Mouse (Mus musculus): ENCODE data around the gene Hes5. TPM values are rescaled to one million over a fixed set of nuclear protein-coding genes. Genes with fewer than 3 reads are reported as not detected.

Hes5 gene
- polyA plus RNA-seq, 1 experiment from 2014 or later = 5.8 TPM

GRCm38 (mm10) chr4:154948066-154948939, 12.4 kb upstream of the Hes5 start:
- Histone ChIP-seq H3K4me3 (replicated peaks; ENCODE audit: low read depth, low read length) (no peak overlapping the region), H3K4me2 (ENCODE audit: low read length) (no peak overlapping the region), H3K36me3 (ENCODE audit: insufficient read depth, low read length) (no peaks in the 10 kb centered on the region), H3K4me1 (replicated peaks; ENCODE audit: insufficient read depth, low read length) (peaks cover 3% of the 10 kb centered on the region; the same call in 1 of the 2 replicates), H3K27me3 (ENCODE audit: insufficient read depth, low read length) (peaks cover 18% of the 10 kb centered on the region), H3K9ac (ENCODE audit: low read depth, low read length) (no peak overlapping the region), H3K9me3 (replicated peaks; ENCODE audit: low read length) (no peaks in the 10 kb centered on the region), H3K27ac (no peak overlapping the region)
- TF ChIP-seq CTCF (IDR thresholded peaks at IDR 0.05; ENCODE audit: low read depth) = no peak
- DNase-seq (ENCODE audit: low spot score) (no peak), ATAC-seq (replicated peaks; ENCODE audit: low FRiP score, low read depth) (no peak)
- WGBS = 49% methylated on average over 14 of the region's 14 CpGs

- Histone ChIP-seq H3K36me3 (ENCODE audit: insufficient read depth, low read length) (no peaks in the 10 kb centered on the region), H3K9ac (ENCODE audit: low read depth, low read length) (no peak overlapping the region), H3K27me3 (ENCODE audit: insufficient read depth, low read length) (peaks cover 18% of the 10 kb centered on the region), H3K9me3 (replicated peaks; ENCODE audit: low read length) (no peaks in the 10 kb centered on the region), H3K4me1 (replicated peaks; ENCODE audit: insufficient read depth, low read length) (peaks cover 3% of the 10 kb centered on the region; the same call in 1 of the 2 replicates), H3K4me2 (ENCODE audit: low read length) (no peak overlapping the region), H3K4me3 (replicated peaks; ENCODE audit: low read depth, low read length) (no peak overlapping the region), H3K27ac (no peak overlapping the region)
- TF ChIP-seq CTCF (IDR thresholded peaks at IDR 0.05; ENCODE audit: low read depth) = no peak
- WGBS = 69% methylated on average over 6 of the region's 6 CpGs
- ATAC-seq (replicated peaks; ENCODE audit: low FRiP score, low read depth) (no peak), DNase-seq (ENCODE audit: low spot score) (no peak)
Measured at GRCm38 (mm10) chr4:154948940-154949588, 11.7 kb upstream of the Hes5 start.

GRCm38 (mm10) chr4:154949589-154949982, 11.1 kb upstream of the Hes5 start:
- no peak overlapping the region for H3K4me3 ChIP-seq (replicated peaks; ENCODE audit: low read depth, low read length)
- DNase-seq (ENCODE audit: low spot score) = no peak
- 9% methylated on average over 14 of the region's 16 CpGs for WGBS
- H3K27ac ChIP-seq = no peak overlapping the region
- no peak overlapping the region for H3K9ac ChIP-seq (ENCODE audit: low read depth, low read length)
- H3K4me2 ChIP-seq (ENCODE audit: low read length) = no peak overlapping the region
- no peak for ATAC-seq (replicated peaks; ENCODE audit: low FRiP score, low read depth)
- no peak for TF ChIP-seq CTCF (IDR thresholded peaks at IDR 0.05; ENCODE audit: low read depth)
- no peaks in the 10 kb centered on the region for H3K9me3 ChIP-seq (replicated peaks; ENCODE audit: low read length)
- H3K4me1 ChIP-seq (replicated peaks; ENCODE audit: insufficient read depth, low read length) = peaks cover 3% of the 10 kb centered on the region; the same call in 1 of the 2 replicates
- no peaks in the 10 kb centered on the region for H3K36me3 ChIP-seq (ENCODE audit: insufficient read depth, low read length)
- peaks cover 18% of the 10 kb centered on the region for H3K27me3 ChIP-seq (ENCODE audit: insufficient read depth, low read length)

GRCm38 (mm10) chr4:154952461-154953241, 8.1 kb upstream of the Hes5 start:
- H3K27me3 ChIP-seq (ENCODE audit: insufficient read depth, low read length) = peaks cover 21% of the 10 kb centered on the region
- DNase-seq (ENCODE audit: low spot score) = no peak
- no peak overlapping the region for H3K4me3 ChIP-seq (replicated peaks; ENCODE audit: low read depth, low read length)
- H3K9me3 ChIP-seq (replicated peaks; ENCODE audit: low read length) = no peaks in the 10 kb centered on the region
- WGBS = 2% methylated on average over 26 of the region's 26 CpGs
- no peak for ATAC-seq (replicated peaks; ENCODE audit: low FRiP score, low read depth)
- no peak overlapping the region for H3K9ac ChIP-seq (ENCODE audit: low read depth, low read length)
- peaks cover 3% of the 10 kb centered on the region; the same call in 1 of the 2 replicates for H3K4me1 ChIP-seq (replicated peaks; ENCODE audit: insufficient read depth, low read length)
- H3K36me3 ChIP-seq (ENCODE audit: insufficient read depth, low read length) = no peaks in the 10 kb centered on the region
- no peak overlapping the region for H3K4me2 ChIP-seq (ENCODE audit: low read length)
- no peak for TF ChIP-seq CTCF (IDR thresholded peaks at IDR 0.05; ENCODE audit: low read depth)
- H3K27ac ChIP-seq = no peak overlapping the region

GRCm38 (mm10) chr4:154956604-154957003, 4.1 kb upstream of the Hes5 start:
- Histone ChIP-seq H3K9me3 (replicated peaks; ENCODE audit: low read length) (no peaks in the 10 kb centered on the region), H3K9ac (ENCODE audit: low read depth, low read length) (no peak overlapping the region), H3K4me2 (ENCODE audit: low read length) (no peak overlapping the region), H3K27me3 (ENCODE audit: insufficient read depth, low read length) (peaks cover 41% of the 10 kb centered on the region), H3K4me3 (replicated peaks; ENCODE audit: low read depth, low read length) (no peak overlapping the region), H3K36me3 (ENCODE audit: insufficient read depth, low read length) (no peaks in the 10 kb centered on the region), H3K4me1 (replicated peaks; ENCODE audit: insufficient read depth, low read length) (peaks cover 19% of the 10 kb centered on the region), H3K27ac (no peak overlapping the region)
- ATAC-seq (replicated peaks; ENCODE audit: low FRiP score, low read depth) = no peak
- 25% methylated on average over 9 of the region's 9 CpGs for WGBS
- no peak for DNase-seq (ENCODE audit: low spot score)
- no peak for TF ChIP-seq CTCF (IDR thresholded peaks at IDR 0.05; ENCODE audit: low read depth)
